Mouse (Mus musculus) CD4-positive, CD25-positive, alpha-beta regulatory T cell, adult 2 months (primary cell): ENCODE measurements around the gene Gosr1.
"Not testable (repeated sequence)": the region's sequence is repeated elsewhere in the genome, so short reads cannot be mapped to it uniquely, and the experiment has no call there.

Source experiments
- DNase-seq: peaks from one replicate; pipeline ENCODE4 v3.0.0-alpha.2; 2012; ENCODE audit warnings: low read depth, low spot score

Gene Gosr1

DNA sequence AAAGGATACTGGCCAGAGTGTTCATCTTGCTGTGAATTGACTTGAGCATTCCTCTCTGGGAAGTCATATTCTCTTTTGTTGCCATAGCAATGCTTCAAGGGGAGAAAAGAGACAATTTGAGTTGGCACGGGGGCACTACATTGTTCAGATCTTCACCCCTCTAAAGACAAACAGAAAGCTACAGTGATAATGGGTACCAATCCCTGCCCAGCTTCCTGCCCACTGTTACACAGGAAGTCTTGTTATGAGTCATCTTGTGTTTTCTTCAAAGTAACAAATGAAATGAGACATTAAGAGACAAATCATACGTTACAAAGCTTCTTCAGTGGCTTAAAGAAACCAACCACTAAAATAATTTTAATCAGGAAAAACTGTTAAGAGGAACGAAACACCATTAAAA lies 28.8 kb downstream of the Gosr1 start:
- peak; percentile 79 for DNase-seq

GRCm38 (mm10) chr11:76730650-76731049 lies 32.7 kb downstream of the Gosr1 start:
- DNase-seq = no peak

DNA sequence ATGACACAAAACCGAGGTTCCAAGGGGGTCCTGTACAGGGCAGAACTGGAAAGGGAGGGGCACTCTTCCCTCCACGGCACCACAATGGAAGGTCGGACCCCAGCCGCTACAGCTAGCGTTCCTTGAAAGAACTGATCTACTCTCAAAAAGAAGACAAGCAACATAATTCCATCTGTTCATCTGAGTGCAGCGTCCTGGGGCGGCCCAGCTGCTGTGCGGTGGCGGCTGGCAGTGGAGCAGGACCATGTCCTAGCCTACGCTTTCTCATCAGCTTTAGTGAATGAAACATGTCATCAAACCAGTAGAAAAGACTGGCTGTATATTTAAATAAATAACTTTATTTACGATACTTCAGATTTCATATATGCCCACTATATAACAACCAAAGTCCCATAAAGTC lies 35.3 kb downstream of the Gosr1 start:
- no peak for DNase-seq

- DNase-seq = no peak
Observed at GRCm38 (mm10) chr11:76723911-76724310, 39.5 kb downstream of the Gosr1 start.

- no peak for DNase-seq
Observed at GRCm38 (mm10) chr11:76717000-76717399, 46.4 kb downstream of the Gosr1 start.

GRCm38 (mm10) chr11:76709625-76710452 lies 53.5 kb downstream of the Gosr1 start:
- DNase-seq = no peak

DNA sequence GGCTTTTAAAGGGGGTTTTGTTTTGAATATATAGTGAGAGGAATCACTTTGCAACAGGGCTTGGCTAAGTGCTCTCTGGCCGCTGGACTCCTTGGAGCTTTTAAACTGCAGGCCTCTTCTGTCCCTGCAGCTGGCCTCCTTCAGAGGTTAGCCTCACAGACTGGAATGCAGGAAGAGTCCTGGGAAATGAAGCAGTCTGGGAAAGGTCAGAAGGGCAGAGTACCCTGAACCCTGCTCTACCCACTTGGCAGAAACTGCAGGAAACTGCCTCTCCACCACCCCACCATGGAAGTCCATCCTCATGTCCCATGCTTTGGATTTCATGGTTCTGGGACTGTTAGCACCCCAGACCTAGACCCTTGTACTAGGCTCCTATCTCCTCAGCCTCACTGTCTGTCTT lies 54.5 kb downstream of the Gosr1 start:
- no peak for DNase-seq

DNA sequence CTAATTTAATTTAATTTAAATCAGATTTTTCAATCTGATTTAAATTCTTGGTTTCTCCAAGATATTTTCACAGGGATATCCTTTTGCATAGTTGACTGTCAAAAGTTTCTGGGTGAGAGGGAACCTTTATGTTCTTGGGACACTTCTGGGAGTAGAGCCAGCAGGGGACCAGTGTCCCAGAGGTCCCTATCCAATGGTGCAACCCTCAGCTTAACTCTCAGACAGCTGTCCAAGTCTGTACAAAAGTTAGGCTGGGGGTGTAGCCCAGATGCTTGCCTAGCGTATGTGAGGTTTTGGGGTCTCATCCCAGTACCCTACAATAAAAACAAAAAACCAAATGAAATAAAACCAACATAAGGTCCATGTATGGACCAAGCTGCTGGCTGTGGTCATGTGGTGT lies 55.3 kb downstream of the Gosr1 start:
- DNase-seq = no peak

DNA sequence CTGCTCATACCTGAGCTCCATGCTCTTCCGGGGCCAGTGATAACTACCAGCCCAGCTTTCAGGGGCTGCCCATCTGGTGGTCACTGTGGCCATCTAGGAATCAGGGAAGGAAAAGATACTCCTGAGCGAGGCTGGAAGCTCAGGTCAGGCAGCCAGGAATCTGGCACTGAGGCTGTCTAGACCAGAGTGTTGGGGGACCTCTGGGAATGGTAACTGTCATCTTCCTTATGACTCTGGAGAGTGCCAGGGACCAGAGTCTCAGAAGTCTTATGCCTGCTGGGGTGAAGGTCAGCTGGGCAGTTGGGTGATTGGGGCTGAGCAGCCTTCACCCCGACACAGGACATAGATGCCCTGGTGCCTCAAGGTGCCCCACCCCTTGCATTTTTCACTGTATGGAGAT lies 55.7 kb downstream of the Gosr1 start:
- no peak for DNase-seq

- DNase-seq = no peak
Observed at GRCm38 (mm10) chr11:76699626-76700025, 63.8 kb downstream of the Gosr1 start.

- peak; percentile 22 for DNase-seq
Observed at GRCm38 (mm10) chr11:76695810-76696209, 67.6 kb downstream of the Gosr1 start.

GRCm38 (mm10) chr11:76692096-76692495 lies 71.3 kb downstream of the Gosr1 start:
- DNase-seq = no peak

- no peak for DNase-seq
Observed at GRCm38 (mm10) chr11:76685604-76686003, 77.8 kb downstream of the Gosr1 start.

DNA sequence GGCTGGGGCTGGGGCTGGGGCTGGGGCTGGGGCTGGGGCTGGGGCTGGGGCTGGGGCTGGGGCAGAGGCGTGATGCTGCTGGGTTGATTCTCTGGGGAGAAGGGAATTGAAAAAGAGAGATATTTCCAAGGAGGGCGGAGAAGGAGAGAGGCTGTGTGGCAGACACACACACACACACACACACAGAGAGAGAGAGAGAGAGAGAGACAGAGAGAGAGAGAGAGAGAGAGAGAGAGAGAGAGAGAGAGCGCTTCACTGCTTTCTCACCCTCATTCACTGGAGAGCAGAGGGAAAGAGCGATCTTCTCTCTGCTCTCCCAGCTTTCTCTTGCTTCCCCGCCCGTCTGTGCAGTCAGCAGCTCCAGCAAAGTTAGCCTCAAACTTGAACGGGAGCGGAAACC lies 83.9 kb downstream of the Gosr1 start, which contains the start of gene Trarg1:
Trarg1 (plus strand) TSS at position 301 of the 400 bp plus-strand sequence.
- DNase-seq = not testable (repeated sequence)
